Mouse (Mus musculus) activated CD4-positive, CD25-positive, alpha-beta regulatory T cell, adult 4 months (primary cell): ENCODE data around the gene Nup107. TPM values are rescaled to one million over a fixed set of nuclear protein-coding genes. Genes with fewer than 3 reads are reported as not detected.

ENCODE experiments used
- ATAC-seq: one replicate; pipeline ENCODE4 v1.8.0; 2017
- polyA plus RNA-seq, 2 experiments: library from polyadenylated mRNA; unstranded; fragments of 100-300 nt; shearing (Covaris generic); gene quantifications; one replicate each; pipeline ENCODE4 v1.2.1; 2017

Gene Nup107
- polyA plus RNA-seq, 2 experiments from 2014 or later = 45.3 to 51.8 TPM

DNA sequence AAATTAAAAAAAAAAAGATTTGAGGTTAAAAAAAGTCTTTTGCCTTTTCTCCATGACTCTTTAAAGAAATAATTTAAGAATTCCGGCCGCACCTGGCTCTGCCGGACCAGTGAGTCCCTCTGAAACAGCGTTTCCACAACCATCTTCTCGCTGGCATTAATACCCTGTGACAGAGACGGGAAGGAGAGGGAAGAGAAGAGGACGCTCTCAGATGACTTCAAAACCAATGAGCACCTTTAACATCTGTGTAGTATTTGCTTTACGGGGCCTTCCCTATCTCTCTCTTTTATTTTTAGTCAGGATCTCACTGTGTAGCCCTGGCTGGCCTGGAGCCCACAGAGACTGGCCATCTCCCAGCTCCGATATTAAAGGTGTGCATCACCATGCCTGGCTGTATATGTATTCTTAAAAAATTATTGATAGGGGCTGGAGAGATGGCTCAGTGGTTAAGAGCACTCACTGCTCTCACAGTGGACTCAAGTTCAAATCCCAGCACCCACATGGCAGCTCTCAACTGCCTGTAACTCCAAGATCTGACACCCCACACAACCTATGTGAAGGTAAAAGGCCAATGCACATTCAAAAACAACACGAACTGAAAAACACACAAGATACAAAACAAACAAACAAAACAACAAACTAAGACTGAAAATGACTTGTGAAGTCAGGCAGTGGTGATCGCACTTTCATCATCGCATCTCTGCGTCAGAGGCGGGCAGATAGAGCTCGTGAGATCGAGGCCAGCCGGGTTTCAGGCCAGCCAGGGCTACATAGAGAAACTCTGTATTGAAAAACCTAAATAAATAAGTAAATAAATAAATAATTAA, 14.8 kb downstream of the Nup107 start:
- no peak for ATAC-seq

DNA sequence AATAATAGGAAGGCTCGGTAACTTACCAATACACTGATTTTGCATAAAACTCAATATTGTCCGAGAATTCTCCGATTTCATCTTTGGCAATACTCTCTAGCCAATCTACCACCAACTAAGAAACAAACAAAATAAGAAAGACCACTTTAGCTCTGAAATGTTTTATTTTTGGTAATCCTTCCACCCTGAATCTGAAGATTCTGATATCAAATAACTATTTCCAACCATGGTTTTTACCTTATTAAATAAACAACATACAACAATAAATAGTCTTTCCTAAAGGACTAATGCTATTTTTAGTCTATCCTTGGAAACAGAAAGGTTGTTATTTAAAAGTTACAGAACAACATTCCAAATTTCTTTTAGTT, 15.4 kb downstream of the Nup107 start:
- no peak for ATAC-seq

DNA sequence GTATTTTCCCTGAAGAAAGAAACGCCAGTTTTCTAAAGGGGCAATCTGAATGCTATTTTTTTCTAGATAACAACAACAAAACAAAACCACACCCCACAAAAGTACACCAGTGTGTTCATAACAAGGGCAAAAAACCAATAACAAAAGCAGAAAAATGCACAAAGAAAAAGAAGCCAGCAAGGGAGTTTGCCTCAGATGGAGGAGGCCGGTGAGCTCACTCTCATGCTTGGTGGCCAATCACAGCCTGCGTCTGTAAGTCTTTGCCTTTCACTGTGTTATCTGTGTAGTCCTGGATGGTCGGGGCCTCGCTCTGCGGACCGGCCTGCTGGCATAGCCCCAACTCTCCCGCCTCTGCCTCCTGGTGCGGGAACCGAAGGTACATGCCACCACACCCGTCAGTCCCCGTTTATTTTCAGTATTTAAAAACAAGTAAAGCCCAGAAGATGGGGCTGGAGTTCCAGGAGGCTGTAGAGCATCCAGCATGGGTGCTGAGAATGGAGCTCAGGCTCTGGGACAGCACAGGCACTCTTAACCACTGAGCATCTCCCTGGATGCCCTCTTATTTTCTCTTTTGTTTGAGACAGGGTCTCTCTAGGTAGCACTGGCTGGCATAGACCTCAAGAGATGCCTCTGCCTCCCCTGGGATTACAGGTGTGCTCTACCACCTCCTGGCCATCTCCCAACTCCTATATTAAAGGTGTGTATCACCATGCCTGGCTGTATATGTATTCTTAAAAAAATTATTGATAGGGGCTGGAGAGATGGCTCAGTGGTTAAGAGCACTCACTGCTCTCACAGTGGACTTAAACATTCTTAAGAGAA, 16.0 kb downstream of the Nup107 start:
- ATAC-seq = no peak

DNA sequence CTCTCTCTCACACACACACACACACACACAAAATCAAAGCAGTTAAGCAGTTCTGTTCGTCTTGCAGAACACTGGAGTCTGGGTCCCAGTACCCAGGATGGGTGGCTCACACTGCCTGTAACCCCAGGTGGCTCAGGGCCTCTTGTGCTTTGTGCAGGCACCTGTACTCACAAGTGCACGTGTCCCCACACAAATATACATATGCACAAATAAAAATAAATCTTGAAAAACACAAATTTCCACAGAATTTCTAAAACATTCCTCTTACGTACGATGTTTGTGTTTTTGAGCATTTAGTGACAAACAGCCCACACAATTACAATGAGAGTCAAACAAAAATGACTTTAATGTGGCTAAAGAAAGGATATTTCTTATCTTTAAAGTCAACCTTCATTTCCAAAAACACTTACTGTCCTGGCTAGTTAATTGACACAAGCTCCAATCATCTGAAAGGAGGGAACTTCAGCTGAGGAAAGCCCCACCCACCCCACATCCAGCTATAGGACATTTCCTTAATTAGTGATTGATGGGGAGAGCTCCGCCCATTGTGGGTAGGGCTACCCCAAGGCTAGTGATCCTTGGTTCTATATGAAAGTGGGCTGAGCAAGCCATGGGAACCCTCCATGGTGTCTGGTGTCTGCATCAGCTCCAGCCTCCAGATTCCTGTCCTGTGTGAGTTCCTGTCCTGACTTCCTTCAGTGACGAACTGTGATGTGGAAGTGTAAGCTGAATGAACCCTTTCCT, 16.9 kb downstream of the Nup107 start:
- no peak for ATAC-seq

DNA sequence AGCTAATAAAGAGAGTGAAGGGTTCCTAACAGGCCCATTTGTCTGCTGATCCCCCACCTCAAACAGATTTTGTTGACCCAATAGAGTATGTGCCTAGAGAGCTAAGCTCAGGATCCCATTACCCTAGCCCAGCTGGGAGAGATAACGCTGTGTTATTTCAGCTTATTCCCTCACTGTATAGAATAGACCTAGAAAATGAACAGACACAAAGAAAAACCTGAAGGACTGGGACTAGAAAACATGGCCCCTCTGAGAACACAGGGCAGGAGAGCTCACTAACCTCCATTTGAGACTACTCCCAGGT, 17.7 kb downstream of the Nup107 start:
- no peak for ATAC-seq

DNA sequence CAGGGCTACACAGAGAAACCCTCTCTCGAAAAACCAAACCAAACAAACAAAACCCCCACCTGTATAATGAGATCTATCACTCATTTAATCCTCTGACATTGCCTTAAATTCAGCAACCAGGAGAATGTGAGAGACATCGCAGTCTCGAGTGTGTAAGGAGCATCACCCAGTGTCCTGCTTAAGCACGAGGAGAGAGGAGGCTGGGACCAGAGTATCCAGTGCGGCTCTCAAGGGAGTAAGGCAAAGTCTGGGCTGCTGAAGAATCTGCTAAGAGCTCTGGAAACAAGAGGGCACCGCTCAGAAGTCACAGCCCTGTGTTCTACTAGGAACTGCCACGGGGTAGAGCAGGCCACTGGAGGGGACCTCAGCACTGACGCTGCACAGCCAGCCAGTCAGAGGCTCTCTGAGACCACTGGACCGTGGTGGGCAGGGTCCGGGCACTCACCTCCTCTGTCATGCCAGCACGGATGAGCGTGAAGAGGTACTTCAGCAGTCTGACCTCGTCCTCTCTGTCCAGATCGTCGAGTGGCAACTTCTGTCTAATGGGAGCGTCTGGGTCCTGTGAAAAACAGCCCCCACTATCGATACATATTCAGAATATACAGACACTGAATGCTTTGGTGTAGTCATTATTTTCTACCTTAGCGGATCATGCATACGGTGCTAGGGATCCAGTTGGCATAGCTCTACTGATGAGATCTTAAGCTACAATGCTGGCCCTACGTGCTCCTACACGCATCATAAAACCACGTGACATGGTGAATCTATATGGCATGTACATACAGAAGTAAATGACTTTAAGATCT, 18.3 kb downstream of the Nup107 start:
- ATAC-seq = no peak

DNA sequence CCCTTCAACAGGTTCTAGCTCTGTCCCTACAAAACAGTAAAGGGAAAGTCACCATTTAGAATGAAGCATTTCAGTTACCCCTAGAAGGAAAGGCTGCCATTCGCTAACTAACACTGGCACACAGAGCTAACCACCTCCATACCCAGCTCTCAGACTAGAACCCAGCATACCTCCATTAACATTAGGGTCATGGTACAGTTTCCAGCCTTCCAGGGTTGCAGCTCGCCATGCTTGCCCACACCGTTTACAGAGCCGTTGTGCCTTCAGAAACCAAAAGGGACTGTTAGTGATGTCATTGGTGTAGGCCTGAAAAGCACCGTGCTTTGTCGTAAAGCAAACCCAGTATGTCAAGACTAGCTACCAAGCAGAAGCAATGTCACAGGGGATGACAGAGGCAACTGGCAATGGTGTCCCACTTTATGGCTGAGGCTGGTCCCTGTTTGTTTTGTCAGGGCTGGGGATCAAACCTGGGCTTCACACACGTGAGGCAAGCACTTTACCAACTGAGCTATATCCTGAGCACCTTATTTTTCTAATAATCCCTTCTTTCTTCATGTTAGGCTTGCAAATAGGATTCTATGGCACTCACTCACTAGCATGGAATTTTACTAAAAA, 19.3 kb downstream of the Nup107 start:
- no peak for ATAC-seq

DNA sequence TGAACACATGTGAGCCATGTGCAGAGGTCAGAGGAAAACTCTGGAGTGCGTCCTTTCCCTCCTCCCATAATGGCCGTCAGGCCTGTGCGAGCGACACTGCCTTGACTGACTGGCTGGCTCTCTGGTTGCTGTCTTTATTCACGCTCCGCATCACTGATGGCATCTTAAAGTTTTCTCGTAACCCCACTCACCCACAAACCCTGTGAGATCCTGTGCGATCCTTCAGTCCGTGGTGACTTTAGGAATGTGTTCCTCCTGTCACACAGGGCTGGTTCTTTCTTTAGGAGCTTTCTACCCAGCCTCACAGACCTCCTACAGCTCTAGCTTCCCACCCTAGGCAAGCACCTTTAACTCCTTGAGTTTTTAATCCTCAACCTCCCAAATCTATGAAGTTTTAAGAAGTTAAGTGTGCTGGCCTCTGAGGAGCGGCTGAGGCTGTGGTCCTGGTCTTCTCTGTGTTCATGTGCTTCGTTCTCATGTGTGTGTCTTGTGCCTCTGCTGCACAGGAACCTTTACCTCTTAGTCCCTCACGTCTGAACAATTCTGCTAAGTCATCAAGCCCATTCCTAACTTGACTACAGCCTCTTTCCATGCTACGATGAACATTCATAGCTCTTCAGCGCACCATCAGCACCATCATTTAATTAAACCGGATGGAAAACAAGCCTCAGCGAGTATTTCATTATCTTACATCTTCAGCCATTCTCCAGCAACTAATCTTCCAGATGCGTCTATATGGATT, 20.0 kb downstream of the Nup107 start:
- ATAC-seq = no peak

DNA sequence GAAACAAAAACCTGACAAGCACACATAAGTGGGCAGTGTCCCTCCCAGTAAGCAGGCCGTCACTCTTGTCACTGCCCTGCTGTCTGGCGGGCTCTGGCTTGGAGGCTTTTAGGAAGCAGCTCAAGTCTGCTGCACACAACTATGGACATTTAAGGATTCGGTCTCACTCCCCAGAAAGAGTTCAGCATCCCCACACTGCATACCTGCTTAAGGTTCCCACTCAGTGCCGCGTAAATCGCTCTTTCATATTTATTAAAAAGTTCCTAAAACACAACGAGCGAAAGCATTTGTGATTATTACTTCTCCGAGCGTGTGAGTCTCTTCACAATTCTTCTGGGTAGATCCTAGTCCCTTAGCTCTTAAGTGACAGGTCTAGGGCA, 21.4 kb downstream of the Nup107 start:
- no peak for ATAC-seq

DNA sequence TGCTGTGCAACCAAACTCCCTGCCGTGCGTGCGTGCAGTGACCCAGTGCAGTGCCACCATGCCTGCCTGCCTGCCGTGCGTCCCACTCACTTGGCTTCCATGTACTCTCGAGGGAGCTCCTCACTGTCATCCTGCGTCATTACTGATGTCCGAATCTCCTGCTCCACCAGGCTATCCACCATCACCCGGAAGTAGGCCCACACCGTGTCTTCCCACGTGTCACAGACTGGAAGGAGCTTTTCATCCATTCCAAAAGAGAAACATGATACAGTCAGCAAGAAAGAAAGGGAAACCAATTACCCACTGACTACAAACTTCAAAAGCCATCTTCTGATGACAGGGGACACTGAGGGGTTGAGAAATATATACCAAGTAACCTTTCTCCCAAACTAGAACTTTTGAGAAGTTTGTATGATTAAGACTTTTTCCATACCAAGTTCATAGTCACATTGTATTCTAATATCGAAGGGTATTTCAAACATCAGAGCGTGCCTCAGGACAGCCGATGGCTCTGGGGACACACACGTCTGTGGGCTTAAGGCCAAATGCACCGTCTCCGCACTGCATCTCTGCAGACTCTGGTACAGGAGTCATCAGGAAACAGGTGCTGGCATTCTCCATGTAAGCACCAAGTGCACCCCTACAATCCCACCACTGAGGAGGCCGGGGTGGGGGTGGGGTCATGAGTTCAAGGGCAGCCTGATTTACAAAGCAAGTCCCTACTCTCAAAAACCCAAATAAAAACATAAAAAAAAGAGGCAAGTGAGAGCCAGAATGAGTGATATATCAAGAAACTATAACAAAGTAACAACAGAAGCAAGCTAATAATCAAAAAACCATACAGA, 22.0 kb downstream of the Nup107 start:
- no peak for ATAC-seq

DNA sequence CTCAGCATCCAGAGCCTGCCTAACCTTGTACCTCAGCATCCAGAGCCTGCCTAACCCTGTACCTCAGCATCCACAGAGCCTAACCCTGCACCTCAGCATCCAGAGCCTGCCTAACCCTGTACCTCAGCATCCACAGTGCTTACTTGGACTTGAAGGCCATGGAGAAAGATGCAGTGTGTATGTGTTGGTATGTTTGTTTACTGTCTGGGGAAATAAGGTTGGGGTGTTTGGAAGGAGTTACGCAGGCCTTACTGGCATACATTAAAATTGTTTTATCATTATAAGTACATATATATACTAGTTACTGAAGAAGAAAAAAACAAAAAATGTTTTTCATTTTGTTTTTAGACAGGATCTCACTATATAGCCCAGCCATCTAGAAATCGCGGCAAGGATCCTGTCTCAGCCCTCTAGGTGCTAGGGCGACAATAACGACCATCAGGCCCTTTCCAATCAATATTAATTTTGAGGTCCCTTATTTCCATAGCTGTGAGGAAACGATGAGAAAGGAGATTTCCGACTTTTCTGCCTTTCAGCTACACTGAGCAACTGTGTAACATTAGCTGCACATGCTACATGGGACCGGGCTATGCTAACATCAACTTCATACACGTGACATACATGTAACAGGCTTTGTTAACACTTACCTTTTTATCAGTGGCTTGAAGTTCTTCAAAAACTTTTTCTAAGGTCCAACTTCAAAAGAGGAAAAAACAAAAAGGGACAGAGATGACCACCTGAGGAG, 22.8 kb downstream of the Nup107 start:
- no peak for ATAC-seq

DNA sequence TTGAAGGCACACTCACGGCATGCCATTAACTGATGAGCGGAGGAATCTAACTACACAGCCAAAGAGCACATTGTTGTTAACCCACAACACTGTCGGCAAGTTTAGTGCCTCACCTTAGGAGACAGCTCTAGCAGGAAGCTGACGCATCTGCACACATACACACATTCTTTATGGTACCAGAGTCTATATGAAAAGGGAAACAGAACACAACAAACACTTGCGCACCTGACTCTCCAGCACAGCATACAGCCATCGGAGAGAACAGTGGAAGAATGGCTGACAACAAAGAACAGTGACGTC, 24.4 kb downstream of the Nup107 start:
- no peak for ATAC-seq

DNA sequence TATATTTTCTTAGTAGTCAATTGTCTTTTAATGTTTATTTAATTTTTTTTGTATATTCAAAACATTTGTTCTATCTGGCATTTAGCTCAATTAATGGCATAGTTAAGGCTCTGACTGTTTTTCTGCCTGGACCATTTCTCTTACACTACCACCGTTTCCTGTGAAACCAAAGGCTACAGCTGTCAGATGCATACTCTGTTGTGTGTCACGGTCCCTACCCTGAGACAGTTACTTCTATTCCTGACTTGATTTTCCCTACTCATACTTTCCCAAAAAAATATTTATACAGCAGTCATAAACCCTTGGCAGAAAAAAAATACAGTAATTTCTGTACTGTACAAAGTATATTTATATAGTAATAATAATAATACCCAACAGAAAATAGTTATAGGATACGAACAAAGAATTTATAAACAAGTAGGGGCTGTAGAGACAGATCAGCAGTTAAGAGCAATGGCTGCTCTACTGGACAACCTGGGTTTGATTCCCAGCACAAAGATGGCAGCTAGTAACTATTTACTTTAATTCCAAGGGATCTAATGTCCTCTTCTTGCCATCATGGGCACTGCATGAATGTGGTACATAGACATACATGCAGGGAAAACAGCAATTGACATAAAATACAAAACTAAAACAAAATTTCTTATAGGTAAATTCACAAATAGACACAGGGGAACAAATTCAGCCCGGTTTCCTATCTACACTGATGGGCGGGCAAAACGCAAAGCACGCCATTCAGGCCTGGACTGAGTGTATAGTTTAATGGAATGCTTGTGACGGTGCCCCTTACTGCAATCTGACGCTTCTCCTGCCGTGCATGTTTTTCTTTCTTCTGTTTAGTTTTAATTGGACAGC, 25.0 kb downstream of the Nup107 start:
- ATAC-seq = no peak

DNA sequence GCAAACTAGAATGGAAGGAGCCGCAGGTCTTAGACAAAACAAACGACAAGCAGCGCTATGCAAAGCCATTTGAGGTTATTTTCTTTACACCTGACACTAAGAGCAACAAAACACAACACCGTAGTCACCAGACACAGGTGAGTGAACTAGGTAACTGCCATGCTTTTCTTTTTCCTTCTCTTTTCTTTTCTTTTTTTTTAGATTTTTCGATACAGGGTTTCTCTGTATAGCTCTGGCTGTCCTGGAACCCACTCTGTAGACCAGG, 25.7 kb downstream of the Nup107 start:
- no peak for ATAC-seq

DNA sequence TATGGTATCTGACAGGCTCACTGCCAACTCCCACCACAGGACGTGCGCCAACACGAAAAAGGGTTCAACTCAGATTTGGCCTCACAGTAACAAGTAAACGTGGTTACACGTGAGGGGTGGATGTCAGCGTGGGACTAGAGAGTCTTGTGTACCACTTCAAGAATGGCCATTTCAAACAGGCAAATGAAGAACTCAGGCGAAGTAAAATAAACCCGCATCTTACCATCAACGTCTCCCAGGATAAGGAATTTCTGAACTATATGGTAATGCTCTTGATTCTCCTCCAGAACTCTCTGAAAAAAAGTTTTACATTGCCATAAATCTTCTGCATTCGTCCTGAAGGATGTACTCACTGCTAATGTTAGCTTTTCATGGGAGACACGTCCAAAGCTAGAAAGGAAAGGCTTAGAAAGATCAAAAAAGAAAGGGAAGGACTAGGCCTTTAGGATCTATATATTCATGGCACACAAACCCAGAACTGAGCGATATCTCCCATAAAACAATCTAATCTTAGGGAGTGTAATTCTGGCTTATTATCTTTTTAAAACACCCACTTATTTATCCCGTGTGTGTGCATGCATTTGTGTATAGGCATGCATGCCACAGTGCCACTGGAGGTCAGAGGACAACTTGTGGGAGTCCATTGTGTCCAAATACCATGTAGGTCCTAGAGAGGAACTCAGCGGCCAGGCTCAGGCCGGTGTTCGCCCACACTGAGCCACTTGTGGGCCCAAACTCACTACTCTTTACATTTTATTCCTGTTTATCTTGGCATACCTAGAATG, 26.2 kb downstream of the Nup107 start:
- no peak for ATAC-seq

DNA sequence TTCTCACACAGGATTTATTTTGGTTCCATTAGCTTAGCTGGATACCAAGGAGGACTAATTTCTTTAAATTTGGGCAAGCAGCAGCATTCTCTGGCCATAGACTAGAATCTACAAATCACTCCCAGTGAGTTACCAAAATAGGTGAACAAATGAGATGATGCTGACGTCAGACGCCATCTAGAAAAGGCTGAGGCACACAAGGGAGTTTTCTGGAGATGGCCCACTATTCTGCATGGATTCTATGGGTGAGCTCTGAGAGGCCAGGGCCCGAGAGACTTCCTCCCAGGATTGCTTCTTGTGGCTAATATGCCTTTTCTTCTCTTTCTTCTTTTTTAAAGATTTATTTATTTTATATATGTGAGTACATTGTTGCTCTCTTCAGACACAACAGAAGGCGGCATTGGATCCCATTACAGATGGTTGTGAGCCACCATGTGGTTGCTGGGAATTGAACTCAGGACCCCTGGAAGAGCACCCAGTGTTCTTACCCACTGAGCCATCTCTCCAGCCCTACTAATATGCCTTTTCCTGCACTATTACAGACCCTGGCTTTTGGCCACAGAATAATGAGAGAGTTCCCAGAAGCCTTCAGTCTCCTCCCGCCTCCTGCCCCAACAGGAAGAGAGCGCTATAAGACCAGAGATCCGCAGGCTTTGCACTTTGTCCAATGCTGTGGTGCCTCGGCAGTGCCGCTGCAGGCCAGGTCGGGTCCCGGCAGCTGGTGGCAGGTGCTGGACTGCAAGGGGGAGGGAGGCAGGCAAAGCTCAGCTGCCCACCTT, 27.2 kb downstream of the Nup107 start:
- no peak for ATAC-seq

DNA sequence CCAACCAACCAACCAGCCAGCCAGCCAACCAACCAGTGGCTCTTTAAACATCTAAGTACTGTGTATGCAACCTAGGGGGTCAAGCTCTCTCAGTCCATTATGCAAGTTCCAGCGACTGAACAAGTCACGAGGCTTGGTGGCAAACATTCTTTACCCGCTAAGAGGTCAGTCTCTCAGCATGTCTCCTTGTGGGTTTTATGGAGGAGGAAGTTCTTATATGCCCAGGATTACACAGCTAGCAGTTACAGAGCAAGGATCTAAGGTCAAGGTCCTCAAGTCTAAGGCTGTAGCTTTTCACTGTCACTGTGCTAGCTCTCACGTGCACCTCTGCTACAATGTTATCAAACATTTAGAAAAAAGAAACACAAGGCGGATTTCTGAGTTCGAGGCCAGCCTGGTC, 27.9 kb downstream of the Nup107 start:
- no peak for ATAC-seq
